Mouse (Mus musculus) olfactory bulb, adult 2 months (tissue): ENCODE results near the gene Mrpl14.

Experiments used
- CTCF ChIP-seq: fragments of 200-500 bp; IDR thresholded peaks from 2 replicates; pipeline ENCODE4 v1.5.1; 2012; ENCODE audit warnings: low read depth, mild to moderate bottlenecking, low read length, moderate library complexity; ENCODE audit not compliant: insufficient read depth
- POLR2A ChIP-seq: fragments of 200-500 bp; IDR thresholded peaks from 2 replicates; pipeline ENCODE4 v1.6.1; 2012; ENCODE audit warnings: mild to moderate bottlenecking, low read depth, low read length, moderate library complexity; ENCODE audit not compliant: insufficient read depth

DNA sequence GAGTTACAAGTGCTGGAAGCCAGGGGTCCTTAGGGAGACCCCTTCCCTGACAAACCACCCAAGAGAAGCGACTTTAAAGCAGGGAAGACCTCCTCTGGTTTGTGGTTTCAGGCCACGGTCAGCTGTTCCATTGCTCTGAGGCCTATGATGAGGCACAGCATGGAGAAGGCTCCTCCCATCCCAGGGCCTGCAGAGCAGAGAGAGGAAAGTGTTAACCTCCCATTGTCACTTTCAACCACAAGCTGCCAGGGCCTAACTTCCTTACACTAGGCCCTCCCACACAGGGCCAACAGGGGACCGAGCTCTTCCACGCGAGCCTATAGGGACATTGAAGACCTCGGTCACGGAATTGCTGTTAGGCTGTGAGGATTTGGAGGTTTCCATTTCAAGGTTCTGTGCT is 17.1 kb downstream of the Mrpl14 start:
- TF ChIP-seq CTCF (no peak), POLR2A (no peak)
